Mouse (Mus musculus): ENCODE results near the gene Olfr561. TPM values are rescaled to one million over a fixed set of nuclear protein-coding genes. Genes with fewer than 3 reads are reported as not detected.

Gene Olfr561
- not detected in 2 replicates for polyA plus RNA-seq (2014; fragmentation: Nextera tagmentation; extraction: Ambion mirVana)

GRCm38 (mm10) chr7:102770921-102771320 is at the start of gene Olfr561:
Olfr561 (plus strand) TSS chr7:102771221.
- Histone ChIP-seq H3K4me3 (ENCODE audit: low read length) (no peak within 1 kb of the TSS), H3K27me3 (ENCODE audit: control insufficient read depth, insufficient read depth, low read length) (no peaks in the 10 kb centered on the region), H3K4me2 (replicated peaks; ENCODE audit: low read depth, low read length) (no peak within 1 kb of the TSS), H3K9me3 (ENCODE audit: control insufficient read depth, low read length) (no peaks in the 10 kb centered on the region), H3K36me3 (ENCODE audit: control insufficient read depth, insufficient read depth, low read length) (no peaks in the 10 kb centered on the region), H3K4me1 (ENCODE audit: control insufficient read depth, insufficient read depth, low read length) (no peaks in the 10 kb centered on the region), H3K27ac (ENCODE audit: low read depth, low read length) (no peak within 1 kb of the TSS), H3K9ac (ENCODE audit: low read depth, low read length) (no peak within 1 kb of the TSS)
- 75% methylated on average over 2 of the region's 2 CpGs for WGBS
- ATAC-seq (ENCODE audit: low FRiP score, low TSS enrichment): no peak

- no peak within 1 kb of the TSS for H3K27ac ChIP-seq (ENCODE audit: low read depth, low read length)
- H3K9ac ChIP-seq (ENCODE audit: low read depth, low read length): no peak within 1 kb of the TSS
- no peaks in the 10 kb centered on the region for H3K27me3 ChIP-seq (ENCODE audit: control insufficient read depth, insufficient read depth, low read length)
- ATAC-seq (ENCODE audit: low FRiP score, low TSS enrichment): no peak
- H3K4me2 ChIP-seq (replicated peaks; ENCODE audit: low read depth, low read length): no peak within 1 kb of the TSS
- no peaks in the 10 kb centered on the region for H3K9me3 ChIP-seq (ENCODE audit: control insufficient read depth, low read length)
- H3K36me3 ChIP-seq (ENCODE audit: control insufficient read depth, insufficient read depth, low read length): no peaks in the 10 kb centered on the region
- no peaks in the 10 kb centered on the region for H3K4me1 ChIP-seq (ENCODE audit: control insufficient read depth, insufficient read depth, low read length)
- H3K4me3 ChIP-seq (ENCODE audit: low read length): no peak within 1 kb of the TSS
Measured at GRCm38 (mm10) chr7:102727391-102727790, 43.6 kb upstream of the Olfr561 start, which contains the start of gene Olfr559. Olfr559 (minus strand) TSS chr7:102727491.

- no peak for ATAC-seq (ENCODE audit: low FRiP score, low TSS enrichment)
- no peak overlapping the region for H3K4me3 ChIP-seq (ENCODE audit: low read length)
- 14% methylated on average over 1 of the region's 1 CpGs for WGBS
- no peak overlapping the region for H3K4me2 ChIP-seq (replicated peaks; ENCODE audit: low read depth, low read length)
- no peaks in the 10 kb centered on the region for H3K9me3 ChIP-seq (ENCODE audit: control insufficient read depth, low read length)
- no peaks in the 10 kb centered on the region for H3K27me3 ChIP-seq (ENCODE audit: control insufficient read depth, insufficient read depth, low read length)
- no peak overlapping the region for H3K9ac ChIP-seq (ENCODE audit: low read depth, low read length)
- no peaks in the 10 kb centered on the region for H3K36me3 ChIP-seq (ENCODE audit: control insufficient read depth, insufficient read depth, low read length)
- H3K27ac ChIP-seq (ENCODE audit: low read depth, low read length): no peak overlapping the region
- H3K4me1 ChIP-seq (ENCODE audit: control insufficient read depth, insufficient read depth, low read length): no peaks in the 10 kb centered on the region
Measured at GRCm38 (mm10) chr7:102733793-102734192, 37.2 kb upstream of the Olfr561 start.

GRCm38 (mm10) chr7:102737705-102738104 is 33.3 kb upstream of the Olfr561 start:
- Histone ChIP-seq H3K4me3 (ENCODE audit: low read length) (no peak overlapping the region), H3K36me3 (ENCODE audit: control insufficient read depth, insufficient read depth, low read length) (no peaks in the 10 kb centered on the region), H3K9ac (ENCODE audit: low read depth, low read length) (no peak overlapping the region), H3K4me2 (replicated peaks; ENCODE audit: low read depth, low read length) (no peak overlapping the region), H3K27ac (ENCODE audit: low read depth, low read length) (no peak overlapping the region), H3K27me3 (ENCODE audit: control insufficient read depth, insufficient read depth, low read length) (no peaks in the 10 kb centered on the region), H3K9me3 (ENCODE audit: control insufficient read depth, low read length) (no peaks in the 10 kb centered on the region), H3K4me1 (ENCODE audit: control insufficient read depth, insufficient read depth, low read length) (no peaks in the 10 kb centered on the region)
- WGBS: 24% methylated on average over 2 of the region's 2 CpGs
- no peak for ATAC-seq (ENCODE audit: low FRiP score, low TSS enrichment)

- H3K27me3 ChIP-seq (ENCODE audit: control insufficient read depth, insufficient read depth, low read length): no peaks in the 10 kb centered on the region
- no peak overlapping the region for H3K27ac ChIP-seq (ENCODE audit: low read depth, low read length)
- no peaks in the 10 kb centered on the region for H3K9me3 ChIP-seq (ENCODE audit: control insufficient read depth, low read length)
- H3K4me3 ChIP-seq (ENCODE audit: low read length): no peak overlapping the region
- no peak overlapping the region for H3K9ac ChIP-seq (ENCODE audit: low read depth, low read length)
- WGBS: 29% methylated on average over 1 of the region's 1 CpGs
- no peaks in the 10 kb centered on the region for H3K4me1 ChIP-seq (ENCODE audit: control insufficient read depth, insufficient read depth, low read length)
- no peaks in the 10 kb centered on the region for H3K36me3 ChIP-seq (ENCODE audit: control insufficient read depth, insufficient read depth, low read length)
- no peak overlapping the region for H3K4me2 ChIP-seq (replicated peaks; ENCODE audit: low read depth, low read length)
- ATAC-seq (ENCODE audit: low FRiP score, low TSS enrichment): no peak
Measured at GRCm38 (mm10) chr7:102752086-102752485, 18.9 kb upstream of the Olfr561 start.

GRCm38 (mm10) chr7:102759266-102759665 is 11.8 kb upstream of the Olfr561 start, which contains the start of the genes Olfr560 and Olfr78:
Olfr560 (minus strand) TSS chr7:102759366.
Olfr78 (minus strand) TSS chr7:102759471.
- Histone ChIP-seq H3K4me1 (ENCODE audit: control insufficient read depth, insufficient read depth, low read length) (no peaks in the 10 kb centered on the region), H3K27me3 (ENCODE audit: control insufficient read depth, insufficient read depth, low read length) (no peaks in the 10 kb centered on the region), H3K4me2 (replicated peaks; ENCODE audit: low read depth, low read length) (no peak within 1 kb of the TSS), H3K4me3 (ENCODE audit: low read length) (no peak within 1 kb of the TSS), H3K27ac (ENCODE audit: low read depth, low read length) (no peak within 1 kb of the TSS), H3K36me3 (ENCODE audit: control insufficient read depth, insufficient read depth, low read length) (no peaks in the 10 kb centered on the region), H3K9me3 (ENCODE audit: control insufficient read depth, low read length) (no peaks in the 10 kb centered on the region), H3K9ac (ENCODE audit: low read depth, low read length) (no peak within 1 kb of the TSS)
- WGBS: 78% methylated on average over 4 of the region's 4 CpGs
- ATAC-seq (ENCODE audit: low FRiP score, low TSS enrichment): no peak

GRCm38 (mm10) chr7:102803180-102803579 is 32.2 kb downstream of the Olfr561 start, which contains the start of gene Olfr564:
Olfr564 (plus strand) TSS chr7:102803480.
- Histone ChIP-seq H3K9ac (ENCODE audit: low read depth, low read length) (no peak within 1 kb of the TSS), H3K4me2 (replicated peaks; ENCODE audit: low read depth, low read length) (no peak within 1 kb of the TSS), H3K27me3 (ENCODE audit: control insufficient read depth, insufficient read depth, low read length) (no peaks in the 10 kb centered on the region), H3K36me3 (ENCODE audit: control insufficient read depth, insufficient read depth, low read length) (no peaks in the 10 kb centered on the region), H3K4me1 (ENCODE audit: control insufficient read depth, insufficient read depth, low read length) (no peaks in the 10 kb centered on the region), H3K27ac (ENCODE audit: low read depth, low read length) (no peak within 1 kb of the TSS), H3K9me3 (ENCODE audit: control insufficient read depth, low read length) (no peaks in the 10 kb centered on the region), H3K4me3 (ENCODE audit: low read length) (no peak within 1 kb of the TSS)
- ATAC-seq (ENCODE audit: low FRiP score, low TSS enrichment): no peak

Other genes with a start within 250 kb of the Olfr561 start
- not detected in 2 replicates for gene Olfr547, start 236.5 kb upstream of the Olfr561 start, polyA plus RNA-seq (2014; fragmentation: Nextera tagmentation; extraction: Ambion mirVana)
- not detected in 2 replicates for gene Olfr548-ps1, start 230.3 kb upstream of the Olfr561 start, polyA plus RNA-seq (2014; fragmentation: Nextera tagmentation; extraction: Ambion mirVana)
- not detected in 2 replicates for gene Olfr549, start 221.4 kb upstream of the Olfr561 start, polyA plus RNA-seq (2014; fragmentation: Nextera tagmentation; extraction: Ambion mirVana)
- gene Trim21, start 205.7 kb upstream of the Olfr561 start, polyA plus RNA-seq (2014; fragmentation: Nextera tagmentation; extraction: Ambion mirVana): 0.68 and 1.5 TPM in 2 replicates
- gene Olfr550, start 199.8 kb upstream of the Olfr561 start, polyA plus RNA-seq (2014; fragmentation: Nextera tagmentation; extraction: Ambion mirVana): not detected in 2 replicates
- gene Olfr551, start 179.3 kb upstream of the Olfr561 start, polyA plus RNA-seq (2014; fragmentation: Nextera tagmentation; extraction: Ambion mirVana): not detected in 2 replicates
- not detected in 2 replicates for gene Olfr552, start 173.5 kb upstream of the Olfr561 start, polyA plus RNA-seq (2014; fragmentation: Nextera tagmentation; extraction: Ambion mirVana)
- gene Olfr553, start 153.0 kb upstream of the Olfr561 start, polyA plus RNA-seq (2014; fragmentation: Nextera tagmentation; extraction: Ambion mirVana): not detected in 2 replicates
- not detected in 2 replicates for gene Olfr554, start 132.8 kb upstream of the Olfr561 start, polyA plus RNA-seq (2014; fragmentation: Nextera tagmentation; extraction: Ambion mirVana)
- not detected in 2 replicates for gene Olfr555, start 112.4 kb upstream of the Olfr561 start, polyA plus RNA-seq (2014; fragmentation: Nextera tagmentation; extraction: Ambion mirVana)
- gene Olfr556, start 106.3 kb upstream of the Olfr561 start, polyA plus RNA-seq (2014; fragmentation: Nextera tagmentation; extraction: Ambion mirVana): not detected in 2 replicates
- gene Trim68, start 83.9 kb upstream of the Olfr561 start, polyA plus RNA-seq (2014; fragmentation: Nextera tagmentation; extraction: Ambion mirVana): 10.4 and 15.4 TPM in 2 replicates
- not detected in 2 replicates for gene Olfr557, start 75.3 kb upstream of the Olfr561 start, polyA plus RNA-seq (2014; fragmentation: Nextera tagmentation; extraction: Ambion mirVana)
- gene Olfr558, start 69.0 kb upstream of the Olfr561 start, polyA plus RNA-seq (2014; fragmentation: Nextera tagmentation; extraction: Ambion mirVana): 0.20 and 0.36 TPM in 2 replicates
- gene Olfr33, start 52.2 kb upstream of the Olfr561 start, polyA plus RNA-seq (2014; fragmentation: Nextera tagmentation; extraction: Ambion mirVana): not detected in 2 replicates
- gene Olfr559, start 43.7 kb upstream of the Olfr561 start, polyA plus RNA-seq (2014; fragmentation: Nextera tagmentation; extraction: Ambion mirVana): not detected in 2 replicates
- gene Olfr560, start 11.9 kb upstream of the Olfr561 start, polyA plus RNA-seq (2014; fragmentation: Nextera tagmentation; extraction: Ambion mirVana): not detected in 2 replicates
- 0.22 and 0.27 TPM in 2 replicates for gene Olfr78, start 11.8 kb upstream of the Olfr561 start, polyA plus RNA-seq (2014; fragmentation: Nextera tagmentation; extraction: Ambion mirVana)
- not detected in 2 replicates for gene Olfr564, start 32.3 kb downstream of the Olfr561 start, polyA plus RNA-seq (2014; fragmentation: Nextera tagmentation; extraction: Ambion mirVana)
- gene Olfr566, start 87.5 kb downstream of the Olfr561 start, polyA plus RNA-seq (2014; fragmentation: Nextera tagmentation; extraction: Ambion mirVana): not detected in 2 replicates
- gene Olfr568, start 105.9 kb downstream of the Olfr561 start, polyA plus RNA-seq (2014; fragmentation: Nextera tagmentation; extraction: Ambion mirVana): not detected in 2 replicates
- gene Olfr569, start 119.7 kb downstream of the Olfr561 start, polyA plus RNA-seq (2014; fragmentation: Nextera tagmentation; extraction: Ambion mirVana): not detected in 2 replicates
- gene Olfr570, start 123.4 kb downstream of the Olfr561 start, polyA plus RNA-seq (2014; fragmentation: Nextera tagmentation; extraction: Ambion mirVana): not detected in 2 replicates
- gene Olfr571, start 146.3 kb downstream of the Olfr561 start, polyA plus RNA-seq (2014; fragmentation: Nextera tagmentation; extraction: Ambion mirVana): not detected in 2 replicates
- gene Olfr572, start 153.2 kb downstream of the Olfr561 start, polyA plus RNA-seq (2014; fragmentation: Nextera tagmentation; extraction: Ambion mirVana): not detected in 2 replicates
- gene Olfr573-ps1, start 171.4 kb downstream of the Olfr561 start, polyA plus RNA-seq (2014; fragmentation: Nextera tagmentation; extraction: Ambion mirVana): not detected in 2 replicates
- gene Olfr574, start 177.2 kb downstream of the Olfr561 start, polyA plus RNA-seq (2014; fragmentation: Nextera tagmentation; extraction: Ambion mirVana): not detected in 2 replicates
- not detected in 2 replicates for gene Olfr575, start 187.6 kb downstream of the Olfr561 start, polyA plus RNA-seq (2014; fragmentation: Nextera tagmentation; extraction: Ambion mirVana)
- not detected in 2 replicates for gene Olfr576, start 191.4 kb downstream of the Olfr561 start, polyA plus RNA-seq (2014; fragmentation: Nextera tagmentation; extraction: Ambion mirVana)
- gene Olfr577, start 204.7 kb downstream of the Olfr561 start, polyA plus RNA-seq (2014; fragmentation: Nextera tagmentation; extraction: Ambion mirVana): not detected in 2 replicates
- not detected in 2 replicates for gene Olfr578, start 218.1 kb downstream of the Olfr561 start, polyA plus RNA-seq (2014; fragmentation: Nextera tagmentation; extraction: Ambion mirVana)